Mouse (Mus musculus) left cerebral cortex, adult 18-20 months (tissue): ENCODE measurements around the gene Tmem106b. TPM values are rescaled to one million over a fixed set of nuclear protein-coding genes. Genes with fewer than 3 reads are reported as not detected.

Source experiments
- total RNA-seq, 2 experiments: library from RNA; stranded (reverse); gene quantifications; 2 replicates each; pipeline ENCODE4 v1.2.3; 2021

The Tmem106b gene
- total RNA-seq, 2 experiments from 2014 or later, result 155 TPM

Other genes starting within 250 kb of the Tmem106b start
- gene Vwde, start 155.2 kb downstream of the Tmem106b start, total RNA-seq, result not detected